Mouse (Mus musculus) lung, embryonic 15.5 days (tissue): Measurements from ENCODE around the gene 9430015G10Rik. TPM values are rescaled to one million over a fixed set of nuclear protein-coding genes. Genes with fewer than 3 reads are reported as not detected.

Experiments
- ATAC-seq: fragments of 200-750 bp; cut with Nextera tagmentation; 2 replicates; pipeline ENCODE4 v1.8.0; 2017; ENCODE audit warnings: moderate number of reproducible peaks, borderline replicate concordance; ENCODE audit not compliant: low FRiP score, low TSS enrichment; ENCODE audit errors: extremely low read depth
- H3K27ac ChIP-seq: fragments of 300-500 bp; sonication (generic); 2 replicates; pipeline ENCODE4 v1.5.1; 2015; ENCODE audit warnings: moderate library complexity, mild to moderate bottlenecking, inconsistent platforms
- H3K27me3 ChIP-seq: fragments of 300-500 bp; sonication (generic); 2 replicates; pipeline ENCODE4 v1.6.1; 2015; ENCODE audit warnings: inconsistent platforms
- H3K36me3 ChIP-seq: fragments of 300-500 bp; sonication (generic); 2 replicates; pipeline ENCODE4 v1.6.1; 2015; ENCODE audit warnings: inconsistent platforms
- H3K4me1 ChIP-seq: fragments of 300-500 bp; sonication (generic); 2 replicates; pipeline ENCODE4 v1.6.1; 2015; ENCODE audit warnings: inconsistent platforms
- H3K4me2 ChIP-seq: fragments of 300-500 bp; sonication (generic); 2 replicates; pipeline ENCODE4 v1.6.1; 2015; ENCODE audit warnings: inconsistent platforms, mild to moderate bottlenecking, moderate library complexity
- H3K4me3 ChIP-seq: fragments of 300-500 bp; sonication (generic); 2 replicates; pipeline ENCODE4 v1.5.1; 2015; ENCODE audit warnings: mild to moderate bottlenecking, inconsistent platforms
- H3K9ac ChIP-seq: fragments of 300-500 bp; sonication (generic); 2 replicates; pipeline ENCODE4 v1.6.1; 2015; ENCODE audit warnings: inconsistent platforms
- H3K9me3 ChIP-seq: fragments of 300-500 bp; sonication (generic); 2 replicates; pipeline ENCODE4 v1.6.1; 2016; ENCODE audit warnings: inconsistent platforms
- WGBS: fragments of 180-500 bp; shearing (Covaris S2); methylation state at CpG from one replicate; pipeline ENCODE4 v1.1.7; 2015; 5-methylcytosine and 5-hydroxymethylcytosine counted together
- polyA plus RNA-seq: library from polyadenylated mRNA; unstranded; fragments of >200 nt; fragmentation: Nextera tagmentation; extraction: Ambion mirVana; gene quantifications from 2 replicates; pipeline ENCODE4 v1.2.1, GENCODE M21; 2015

The 9430015G10Rik gene
- polyA plus RNA-seq, 1 experiment from 2014 or later, result 43.4 TPM

GRCm38 (mm10) chr4:156082621-156083234, 27.1 kb upstream of the 9430015G10Rik start:
- no peak overlapping the region for H3K4me3 ChIP-seq
- peaks cover 19% of the 10 kb centered on the region; the same call in 1 of the 2 replicates for H3K4me1 ChIP-seq
- H3K27ac ChIP-seq, result peak overlapping the region; percentile 77
- no peak for ATAC-seq
- WGBS, result 36% methylated on average over 4 of the region's 4 CpGs
- no peak overlapping the region for H3K9ac ChIP-seq
- H3K9me3 ChIP-seq, result no peaks in the 10 kb centered on the region
- peaks cover 11% of the 10 kb centered on the region; the same call in 1 of the 2 replicates for H3K27me3 ChIP-seq
- H3K36me3 ChIP-seq, result no peaks in the 10 kb centered on the region
- H3K4me2 ChIP-seq, result 0 out of 2 replicates have a peak overlapping the region, but pooled peaks have one; percentile 11

DNA sequence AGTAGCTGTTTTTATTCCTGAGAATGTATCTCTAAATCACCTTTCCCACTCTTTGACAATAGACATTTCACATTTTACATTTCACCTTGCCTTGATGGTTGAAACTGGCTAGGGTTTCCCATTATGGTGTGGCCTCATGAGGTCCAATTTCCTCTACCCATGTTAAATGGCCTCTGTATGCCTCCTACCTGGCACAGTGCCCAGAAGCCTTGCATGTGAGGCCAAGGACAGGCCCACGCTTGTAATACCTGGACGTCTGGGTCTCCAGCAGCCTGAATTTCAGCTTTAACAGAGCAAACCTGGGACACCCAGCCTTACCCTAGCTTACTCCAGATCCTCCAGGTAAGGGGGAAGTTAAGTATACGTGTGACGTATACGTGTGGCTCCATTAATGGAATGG, 26.4 kb upstream of the 9430015G10Rik start:
- ATAC-seq, result no peak
- Histone ChIP-seq H3K4me2 (peak overlapping the region; percentile 34; the same call in 1 of the 2 replicates), H3K4me1 (peaks cover 12% of the 10 kb centered on the region; the same call in 1 of the 2 replicates), H3K9ac (no peak overlapping the region), H3K27me3 (peaks cover 5% of the 10 kb centered on the region; the same call in 1 of the 2 replicates), H3K9me3 (no peaks in the 10 kb centered on the region), H3K36me3 (no peaks in the 10 kb centered on the region), H3K27ac (peak overlapping the region; percentile 77), H3K4me3 (no peak overlapping the region)
- WGBS, result 51% methylated on average over 5 of the region's 5 CpGs

- Histone ChIP-seq H3K36me3 (no peaks in the 10 kb centered on the region), H3K27me3 (no peaks in the 10 kb centered on the region), H3K4me3 (no peak overlapping the region), H3K4me2 (peak overlapping the region; percentile 34; the same call in 1 of the 2 replicates), H3K9ac (no peak overlapping the region), H3K27ac (peak overlapping the region; percentile 77), H3K4me1 (peaks cover 12% of the 10 kb centered on the region; the same call in 1 of the 2 replicates), H3K9me3 (no peaks in the 10 kb centered on the region)
- ATAC-seq, result peak; percentile 42; the same call in 1 of the 2 replicates
- 55% methylated on average over 9 of the region's 9 CpGs for WGBS
Observed at GRCm38 (mm10) chr4:156084096-156084879, 25.5 kb upstream of the 9430015G10Rik start.

DNA sequence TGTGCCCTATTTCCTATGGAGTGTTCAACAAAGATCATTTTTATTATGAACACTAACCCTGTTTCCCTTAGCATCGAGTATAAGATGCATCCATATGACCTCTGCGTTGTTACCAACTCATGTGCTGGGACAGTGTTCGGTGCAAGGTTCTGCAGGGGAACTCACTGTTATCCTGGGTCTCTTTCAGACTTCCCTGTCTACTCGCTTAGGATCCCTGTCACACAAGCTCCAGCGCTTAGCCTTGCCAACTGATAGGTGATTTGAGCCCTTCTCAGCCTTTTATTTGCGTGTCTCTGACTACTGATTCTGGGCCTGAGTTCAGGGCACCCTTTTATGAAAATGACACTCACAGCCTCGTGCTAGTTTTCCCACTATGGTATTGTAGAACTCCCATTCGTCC, 24.5 kb upstream of the 9430015G10Rik start:
- H3K4me1 ChIP-seq, result peaks cover 12% of the 10 kb centered on the region; the same call in 1 of the 2 replicates
- H3K27me3 ChIP-seq, result no peaks in the 10 kb centered on the region
- H3K36me3 ChIP-seq, result no peaks in the 10 kb centered on the region
- H3K9ac ChIP-seq, result no peak overlapping the region
- ATAC-seq, result no peak
- no peak overlapping the region for H3K4me2 ChIP-seq
- no peak overlapping the region for H3K4me3 ChIP-seq
- 78% methylated on average over 8 of the region's 8 CpGs for WGBS
- H3K9me3 ChIP-seq, result no peaks in the 10 kb centered on the region
- peak overlapping the region; percentile 77 for H3K27ac ChIP-seq

DNA sequence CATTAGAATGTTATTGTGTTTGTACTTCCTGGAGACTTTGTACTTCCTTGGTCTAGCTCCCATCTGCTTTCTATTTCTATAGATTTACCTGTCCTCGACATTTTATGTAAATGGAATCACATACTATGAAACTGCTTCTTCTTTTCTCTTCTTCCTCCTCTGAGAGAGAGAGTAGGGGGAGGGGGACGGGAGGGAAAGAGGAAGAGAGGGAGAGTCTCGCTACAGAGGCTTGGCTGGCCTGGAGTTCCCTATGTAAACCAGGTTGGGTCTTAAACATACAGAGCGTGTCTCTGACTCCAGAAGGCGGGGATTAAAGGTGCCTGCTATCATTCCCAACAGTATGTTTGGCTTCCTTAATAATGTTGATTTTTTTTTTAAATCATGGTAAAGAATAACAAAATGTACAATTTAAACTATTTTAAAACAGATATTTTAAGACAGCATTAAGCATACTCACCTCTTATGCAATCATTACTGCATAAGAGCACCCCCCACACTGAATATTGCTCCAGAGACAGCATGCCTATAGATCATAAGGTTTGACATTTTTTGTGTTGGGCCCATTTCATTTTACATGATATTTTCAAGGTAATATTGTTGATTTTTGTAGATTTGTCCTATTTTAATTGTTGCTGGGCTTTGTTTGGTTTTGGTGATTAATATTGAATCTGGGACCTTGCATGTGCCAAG, 22.2 kb upstream of the 9430015G10Rik start:
- 20% methylated on average over 5 of the region's 5 CpGs for WGBS
- Histone ChIP-seq H3K4me3 (no peak overlapping the region), H3K9me3 (no peaks in the 10 kb centered on the region), H3K4me1 (peaks cover 11% of the 10 kb centered on the region; the same call in 1 of the 2 replicates), H3K9ac (no peak overlapping the region), H3K4me2 (no peak overlapping the region), H3K36me3 (no peaks in the 10 kb centered on the region), H3K27ac (no peak overlapping the region), H3K27me3 (no peaks in the 10 kb centered on the region)
- ATAC-seq, result no peak

DNA sequence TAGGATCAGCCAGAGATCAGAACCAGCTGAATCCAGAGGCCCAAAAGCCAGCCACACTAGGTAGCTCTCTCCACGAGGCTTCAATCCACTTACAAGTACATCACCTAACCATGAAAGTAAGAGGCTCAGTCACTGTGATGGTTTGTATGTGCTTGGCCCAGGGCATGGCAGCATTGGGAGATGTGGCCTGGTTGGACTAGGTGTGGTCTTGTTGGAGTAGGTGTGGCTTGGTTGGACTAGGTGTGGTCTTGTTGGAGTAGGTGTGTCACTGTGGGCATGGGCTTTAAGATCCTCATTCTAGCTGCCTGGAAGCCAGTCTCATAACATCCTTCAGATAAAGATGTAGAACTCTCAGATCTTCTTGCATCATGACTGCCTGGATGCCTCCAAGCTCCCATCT, 18.5 kb upstream of the 9430015G10Rik start:
- Histone ChIP-seq H3K4me3 (no peak overlapping the region), H3K36me3 (no peaks in the 10 kb centered on the region), H3K27me3 (no peaks in the 10 kb centered on the region), H3K4me1 (no peaks in the 10 kb centered on the region), H3K4me2 (no peak overlapping the region), H3K9me3 (no peaks in the 10 kb centered on the region), H3K27ac (no peak overlapping the region), H3K9ac (no peak overlapping the region)
- WGBS, result 55% methylated on average over 1 of the region's 1 CpGs
- ATAC-seq, result no peak

- WGBS, result 87% methylated on average over 1 of the region's 1 CpGs
- H3K27me3 ChIP-seq, result no peaks in the 10 kb centered on the region
- no peak overlapping the region for H3K4me2 ChIP-seq
- ATAC-seq, result no peak
- no peak overlapping the region for H3K4me3 ChIP-seq
- no peaks in the 10 kb centered on the region for H3K36me3 ChIP-seq
- H3K9me3 ChIP-seq, result no peaks in the 10 kb centered on the region
- H3K27ac ChIP-seq, result no peak overlapping the region
- H3K9ac ChIP-seq, result no peak overlapping the region
- no peaks in the 10 kb centered on the region for H3K4me1 ChIP-seq
Observed at GRCm38 (mm10) chr4:156092765-156093164, 17.0 kb upstream of the 9430015G10Rik start.

DNA sequence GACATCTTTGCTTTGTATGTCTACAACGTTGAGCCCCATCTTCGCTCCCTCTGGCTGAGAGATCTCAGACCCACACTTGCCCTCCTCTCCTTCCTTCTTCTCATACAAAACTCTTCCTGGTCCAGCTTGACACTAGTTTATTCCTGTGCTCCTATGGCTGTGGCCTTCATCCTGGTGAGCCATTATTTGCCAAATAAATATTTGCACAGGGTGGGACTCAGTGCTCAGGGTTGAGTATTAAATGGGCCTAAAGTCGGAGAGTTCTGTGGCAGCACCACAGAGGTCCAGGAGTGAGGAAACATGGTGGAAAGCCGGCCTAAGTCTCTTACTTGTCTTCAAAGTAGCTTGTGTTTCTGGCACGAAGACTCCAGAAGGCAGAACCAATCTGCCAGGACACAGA, 16.0 kb upstream of the 9430015G10Rik start:
- H3K27ac ChIP-seq, result no peak overlapping the region
- WGBS, result 60% methylated on average over 5 of the region's 5 CpGs
- no peaks in the 10 kb centered on the region for H3K4me1 ChIP-seq
- ATAC-seq, result no peak
- H3K4me2 ChIP-seq, result no peak overlapping the region
- H3K9me3 ChIP-seq, result no peaks in the 10 kb centered on the region
- no peak overlapping the region for H3K9ac ChIP-seq
- H3K27me3 ChIP-seq, result no peaks in the 10 kb centered on the region
- H3K36me3 ChIP-seq, result no peaks in the 10 kb centered on the region
- no peak overlapping the region for H3K4me3 ChIP-seq

DNA sequence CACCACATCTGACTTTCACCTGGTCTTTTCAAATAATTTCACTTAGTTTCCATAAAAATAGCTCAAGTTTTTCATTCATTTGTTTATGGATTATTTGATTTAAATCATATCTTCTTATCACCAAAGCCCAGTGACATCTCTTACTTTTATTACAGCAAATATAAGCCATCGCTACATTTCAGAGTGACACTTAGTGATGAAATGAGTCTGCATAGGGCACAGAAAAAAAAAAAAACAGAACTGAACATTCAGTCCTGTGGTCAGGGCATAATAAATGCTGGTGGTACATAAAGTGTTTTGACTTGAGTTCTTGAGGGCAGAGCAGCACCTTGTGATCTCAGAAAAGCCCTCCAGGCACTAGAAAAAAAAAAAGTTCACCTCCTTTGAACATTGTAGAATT, 13.6 kb upstream of the 9430015G10Rik start:
- no peak overlapping the region for H3K4me2 ChIP-seq
- no peak overlapping the region for H3K27ac ChIP-seq
- no peak overlapping the region for H3K9ac ChIP-seq
- no peak for ATAC-seq
- WGBS, result 85% methylated on average over 1 of the region's 1 CpGs
- no peak overlapping the region for H3K4me3 ChIP-seq
- no peaks in the 10 kb centered on the region for H3K9me3 ChIP-seq
- no peaks in the 10 kb centered on the region for H3K4me1 ChIP-seq
- H3K36me3 ChIP-seq, result no peaks in the 10 kb centered on the region
- H3K27me3 ChIP-seq, result no peaks in the 10 kb centered on the region

DNA sequence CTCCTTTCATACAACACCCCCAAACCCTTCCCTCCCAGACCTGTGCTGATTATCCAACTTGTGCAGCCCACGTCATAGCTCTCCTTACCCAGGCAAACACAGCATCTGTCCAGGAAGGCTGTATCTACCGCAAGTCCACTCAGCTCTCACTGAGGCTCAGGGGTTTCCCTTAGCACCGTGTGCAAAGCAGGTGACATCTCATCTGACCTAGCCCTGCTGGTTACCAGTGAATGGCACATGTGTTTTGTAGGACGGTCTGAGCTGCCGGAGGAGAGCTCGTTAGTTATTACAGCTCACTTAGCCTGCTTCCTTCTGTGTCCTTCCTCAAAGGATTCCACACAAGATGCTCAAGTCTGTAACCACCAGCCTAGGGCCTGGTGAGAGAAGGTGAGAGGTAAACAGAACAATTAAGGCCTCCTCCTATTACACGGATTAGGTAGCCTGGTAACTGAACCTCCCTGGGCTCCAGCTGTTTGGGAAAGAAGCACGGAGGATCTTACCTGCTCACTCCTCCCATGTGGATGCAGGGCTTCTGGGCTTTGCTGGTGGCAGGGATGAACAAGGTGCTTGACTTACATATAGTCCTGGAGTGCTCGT, 11.9 kb upstream of the 9430015G10Rik start:
- no peaks in the 10 kb centered on the region for H3K36me3 ChIP-seq
- no peak overlapping the region for H3K4me2 ChIP-seq
- H3K9me3 ChIP-seq, result no peaks in the 10 kb centered on the region
- no peaks in the 10 kb centered on the region for H3K4me1 ChIP-seq
- no peak for ATAC-seq
- no peak overlapping the region for H3K27ac ChIP-seq
- H3K27me3 ChIP-seq, result no peaks in the 10 kb centered on the region
- H3K9ac ChIP-seq, result no peak overlapping the region
- 46% methylated on average over 9 of the region's 9 CpGs for WGBS
- H3K4me3 ChIP-seq, result no peak overlapping the region

- Histone ChIP-seq H3K4me1 (no peaks in the 10 kb centered on the region), H3K27me3 (no peaks in the 10 kb centered on the region), H3K36me3 (no peaks in the 10 kb centered on the region), H3K9me3 (no peaks in the 10 kb centered on the region), H3K4me2 (no peak overlapping the region), H3K4me3 (no peak overlapping the region), H3K27ac (no peak overlapping the region), H3K9ac (no peak overlapping the region)
- no peak for ATAC-seq
- WGBS, result 70% methylated on average over 6 of the region's 6 CpGs
Observed at GRCm38 (mm10) chr4:156099427-156099826, 10.4 kb upstream of the 9430015G10Rik start.
